Mouse (Mus musculus): ENCODE data around the gene Comp.
A peak's percentile ranks its signal among the peaks of the same experiment; 100 is the strongest.

Comp gene

GRCm38 (mm10) chr8:70352657-70353151 lies 20.7 kb upstream of the Comp start:
- peak in 1 of 2 experiments; percentile 55 for DNase-seq (ENCODE audit: low spot score in 2 of 2)

- peak; percentile 97 to 99 for DNase-seq (ENCODE audit: low spot score in 2 of 2)
These were observed 20.1 kb upstream of the Comp start, which contains the start of gene Upf1 for GRCm38 (mm10) chr8:70353194-70353817. Upf1 (minus strand) TSS chr8:70353278.

- peak; percentile 56 to 63 for DNase-seq (ENCODE audit: low spot score in 2 of 2)
These were observed 19.4 kb upstream of the Comp start for GRCm38 (mm10) chr8:70354004-70354403.

- DNase-seq (ENCODE audit: low spot score in 2 of 2), result no peak
These were observed 17.2 kb upstream of the Comp start for GRCm38 (mm10) chr8:70356111-70356510.

- DNase-seq (ENCODE audit: low spot score in 2 of 2), result no peak
These were observed 13.9 kb upstream of the Comp start for GRCm38 (mm10) chr8:70359411-70359810.

- DNase-seq (ENCODE audit: low spot score in 2 of 2), result no peak
These were observed 12.6 kb upstream of the Comp start for GRCm38 (mm10) chr8:70360769-70361168.

GRCm38 (mm10) chr8:70361484-70362032 lies 11.8 kb upstream of the Comp start:
- DNase-seq (ENCODE audit: low spot score in 2 of 2), result no peak

- no peak for DNase-seq (ENCODE audit: low spot score in 2 of 2)
These were observed 9.3 kb upstream of the Comp start for GRCm38 (mm10) chr8:70364066-70364465.

GRCm38 (mm10) chr8:70366588-70366987 lies 6.8 kb upstream of the Comp start:
- DNase-seq (ENCODE audit: low spot score in 2 of 2), result no peak

GRCm38 (mm10) chr8:70370476-70370875 lies 2.9 kb upstream of the Comp start:
- DNase-seq (ENCODE audit: low spot score in 2 of 2), result no peak

GRCm38 (mm10) chr8:70371951-70372350 lies 1.4 kb upstream of the Comp start:
- no peak for DNase-seq (ENCODE audit: low spot score in 2 of 2)

- DNase-seq (ENCODE audit: low spot score in 2 of 2), result no peak
These were observed 1.1 kb downstream of the Comp start for GRCm38 (mm10) chr8:70374318-70374927.

- no peak for DNase-seq (ENCODE audit: low spot score in 2 of 2)
These were observed 2.0 kb downstream of the Comp start for GRCm38 (mm10) chr8:70375212-70375859.

GRCm38 (mm10) chr8:70376275-70376741 lies 3.0 kb downstream of the Comp start:
- no peak for DNase-seq (ENCODE audit: low spot score in 2 of 2)

- DNase-seq (ENCODE audit: low spot score in 2 of 2), result no peak
These were observed 3.7 kb downstream of the Comp start for GRCm38 (mm10) chr8:70377049-70377448.

GRCm38 (mm10) chr8:70380069-70380468 lies 6.7 kb downstream of the Comp start:
- DNase-seq (ENCODE audit: low spot score in 2 of 2), result peak in 1 of 2 experiments; percentile 32

- DNase-seq (ENCODE audit: low spot score in 2 of 2), result peak; percentile 67 to 71
These were observed 9.9 kb downstream of the Comp start for GRCm38 (mm10) chr8:70383287-70383686.

- peak in 1 of 2 experiments; percentile 28 for DNase-seq (ENCODE audit: low spot score in 2 of 2)
These were observed 16.3 kb downstream of the Comp start for GRCm38 (mm10) chr8:70389678-70390077.

GRCm38 (mm10) chr8:70393087-70393486 lies 19.7 kb downstream of the Comp start:
- DNase-seq (ENCODE audit: low spot score in 2 of 2), result no peak

- DNase-seq (ENCODE audit: low spot score in 2 of 2), result no peak
These were observed 21.1 kb downstream of the Comp start for GRCm38 (mm10) chr8:70394269-70394998.

- DNase-seq (ENCODE audit: low spot score in 2 of 2), result no peak
These were observed 22.3 kb downstream of the Comp start for GRCm38 (mm10) chr8:70395649-70396048.

GRCm38 (mm10) chr8:70396184-70396583 lies 22.8 kb downstream of the Comp start:
- DNase-seq (ENCODE audit: low spot score in 2 of 2), result no peak

All from right cerebral cortex, adult 2 months (tissue).